Mouse (Mus musculus) layer of hippocampus, postnatal 25 days (tissue): ENCODE measurements around the gene Snu13. TPM values are rescaled to one million over a fixed set of nuclear protein-coding genes. Genes with fewer than 3 reads are reported as not detected.
A peak's percentile ranks its signal among the peaks of the same experiment; 100 is the strongest.

Source experiments
- DNase-seq, 2 experiments: peaks; one replicate each; pipeline ENCODE4 v3.0.0; 2022; ENCODE audit warnings: mixed read lengths in 2 of 2, low spot score in 1 of 2; ENCODE audit errors: extremely low spot score in 1 of 2
- total RNA-seq, 2 experiments: library from RNA; stranded (reverse); gene quantifications; 2 replicates each; pipeline ENCODE4 v1.2.3; 2021

The Snu13 gene
- 100 to 1,000 TPM; 103 to 104 TPM for total RNA-seq

GRCm38 (mm10) chr15:82047080-82047883, at the start of gene Snu13:
Snu13 (minus strand) TSS chr15:82047598.
- peak; percentile 90 to 92 for DNase-seq

GRCm38 (mm10) chr15:82091061-82091460, 43.7 kb upstream of the Snu13 start:
- no peak for DNase-seq

GRCm38 (mm10) chr15:82087266-82087665, 39.9 kb upstream of the Snu13 start:
- DNase-seq, result no peak

- DNase-seq, result no peak
Measured at GRCm38 (mm10) chr15:82086131-82086530, 38.7 kb upstream of the Snu13 start.

GRCm38 (mm10) chr15:82085606-82086005, 38.2 kb upstream of the Snu13 start:
- DNase-seq, result no peak

GRCm38 (mm10) chr15:82081161-82081560, 33.8 kb upstream of the Snu13 start:
- DNase-seq, result peak; percentile 23 to 39

GRCm38 (mm10) chr15:82079883-82080282, 32.5 kb upstream of the Snu13 start:
- DNase-seq, result no peak

GRCm38 (mm10) chr15:82073490-82073889, 26.1 kb upstream of the Snu13 start:
- no peak for DNase-seq

- DNase-seq, result no peak
Measured at GRCm38 (mm10) chr15:82071816-82072469, 24.5 kb upstream of the Snu13 start.

- no peak for DNase-seq
Measured at GRCm38 (mm10) chr15:82069898-82070297, 22.5 kb upstream of the Snu13 start, which contains the start of gene Mei1. Mei1 (plus strand) TSS chr15:82069996.

GRCm38 (mm10) chr15:82065511-82065910, 18.1 kb upstream of the Snu13 start:
- DNase-seq, result peak; percentile 63 to 78

- no peak for DNase-seq
Measured at GRCm38 (mm10) chr15:82063909-82064308, 16.5 kb upstream of the Snu13 start.

- DNase-seq, result no peak
Measured at GRCm38 (mm10) chr15:82058719-82059201, 11.4 kb upstream of the Snu13 start, which contains the start of gene 4930407I10Rik. 4930407I10Rik (plus strand) TSS chr15:82059151.

GRCm38 (mm10) chr15:82052544-82052943, 5.1 kb upstream of the Snu13 start:
- no peak for DNase-seq

GRCm38 (mm10) chr15:82046246-82046891, 1.0 kb downstream of the Snu13 start:
- DNase-seq, result no peak

GRCm38 (mm10) chr15:82044166-82044784, 3.1 kb downstream of the Snu13 start:
- no peak for DNase-seq

- DNase-seq, result peak in 1 of 2 experiments; percentile 24
Measured at GRCm38 (mm10) chr15:82040650-82041049, 6.7 kb downstream of the Snu13 start.

- peak in 1 of 2 experiments; percentile 27 for DNase-seq
Measured at GRCm38 (mm10) chr15:82035904-82036689, 11.3 kb downstream of the Snu13 start.

GRCm38 (mm10) chr15:82033762-82034161, 13.6 kb downstream of the Snu13 start, which contains the start of gene Desi1:
Desi1 (minus strand) TSS chr15:82033862.
- DNase-seq, result no peak

GRCm38 (mm10) chr15:82032386-82032785, 15.0 kb downstream of the Snu13 start:
- no peak for DNase-seq
